Mouse (Mus musculus): Measurements from ENCODE around the gene 2310033P09Rik. TPM values are rescaled to one million over a fixed set of nuclear protein-coding genes. Genes with fewer than 3 reads are reported as not detected.
A peak's percentile ranks its signal among the peaks of the same experiment; 100 is the strongest.

2310033P09Rik gene
- total and polyA plus RNA-seq, 2 experiments from 2014 or later = 6.9 to 27.6 TPM

DNA sequence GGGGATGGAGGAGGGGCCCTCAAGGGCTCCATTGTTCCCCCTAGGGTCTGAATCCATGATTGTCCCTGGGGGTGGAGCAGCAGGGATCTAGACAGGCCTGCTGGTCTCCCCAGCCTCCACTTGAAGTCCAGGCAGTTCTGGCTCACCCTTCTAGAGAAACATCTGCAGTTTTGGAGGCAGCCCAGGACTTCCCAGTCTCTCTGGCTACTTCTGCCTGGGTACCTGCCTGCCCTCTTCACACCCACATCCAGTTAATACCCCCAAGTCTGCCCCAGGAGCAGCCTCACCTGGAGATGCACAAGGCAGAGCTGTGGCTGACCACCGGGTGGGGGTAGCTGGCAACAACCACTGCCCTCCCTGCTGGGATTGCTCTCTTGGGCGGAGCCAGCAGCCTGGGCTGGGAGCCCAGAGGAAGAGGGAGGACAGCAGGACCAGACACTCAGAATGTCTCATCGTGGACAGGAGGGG lies 25.2 kb upstream of the 2310033P09Rik start, which contains the start of gene Gjc2:
Gjc2 (minus strand) TSS at position 350 of the 468 bp plus-strand sequence.
- Histone ChIP-seq H3K27ac (ENCODE audit: low read depth, low read length) (no peak within 1 kb of the TSS), H3K36me3 (ENCODE audit: insufficient read depth) (peaks cover 34% of the 10 kb centered on the region), H3K4me2 (ENCODE audit: low read depth) (no peak within 1 kb of the TSS), H3K9me3 (ENCODE audit: low read length) (no peaks in the 10 kb centered on the region), H3K27me3 (ENCODE audit: insufficient read depth, low read length) (peaks cover 7% of the 10 kb centered on the region), H3K4me3 (ENCODE audit: low read depth, low read length) (no peak within 1 kb of the TSS), H3K4me1 (ENCODE audit: insufficient read depth) (no peaks in the 10 kb centered on the region), H3K9ac (no peak within 1 kb of the TSS)
- TF ChIP-seq CTCF (IDR thresholded peaks at IDR 0.05; ENCODE audit: low read depth) = no peak
- 43% methylated on average over 3 of the region's 3 CpGs for WGBS
- no peak for ATAC-seq
- DNase-seq = no peak

DNA sequence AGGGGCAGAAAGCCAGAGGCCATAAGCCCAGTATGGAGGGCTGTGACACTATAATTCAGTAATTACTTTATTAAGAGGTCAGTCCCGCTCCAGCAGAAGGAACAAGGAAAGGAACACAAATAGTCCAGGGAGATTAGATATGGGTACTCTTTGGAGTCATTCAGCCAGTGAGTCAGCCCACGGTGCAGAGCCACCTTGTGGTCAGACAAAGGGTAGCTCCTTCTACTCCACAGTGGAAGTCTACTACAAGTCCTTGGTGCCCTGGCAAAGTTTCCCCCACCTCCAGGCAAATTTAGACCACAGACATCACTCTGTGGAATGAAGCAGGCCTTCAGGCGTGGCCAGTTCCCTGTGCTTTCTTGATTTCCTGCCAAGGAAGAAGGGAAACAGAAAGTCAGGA lies 24.3 kb upstream of the 2310033P09Rik start:
- no peak overlapping the region for H3K4me3 ChIP-seq (ENCODE audit: low read depth, low read length)
- H3K4me1 ChIP-seq (ENCODE audit: insufficient read depth) = no peaks in the 10 kb centered on the region
- WGBS = 23% methylated on average over 3 of the region's 3 CpGs
- DNase-seq = peak; percentile 64
- H3K27me3 ChIP-seq (ENCODE audit: insufficient read depth, low read length) = no peaks in the 10 kb centered on the region
- peak; percentile 74; the same call in 1 of the 2 replicates for ATAC-seq
- no peak overlapping the region for H3K9ac ChIP-seq
- TF ChIP-seq CTCF (IDR thresholded peaks at IDR 0.05; ENCODE audit: low read depth) = peak; percentile 80
- H3K27ac ChIP-seq (ENCODE audit: low read depth, low read length) = no peak overlapping the region
- no peaks in the 10 kb centered on the region for H3K9me3 ChIP-seq (ENCODE audit: low read length)
- H3K36me3 ChIP-seq (ENCODE audit: insufficient read depth) = peaks cover 34% of the 10 kb centered on the region
- H3K4me2 ChIP-seq (ENCODE audit: low read depth) = no peak overlapping the region

DNA sequence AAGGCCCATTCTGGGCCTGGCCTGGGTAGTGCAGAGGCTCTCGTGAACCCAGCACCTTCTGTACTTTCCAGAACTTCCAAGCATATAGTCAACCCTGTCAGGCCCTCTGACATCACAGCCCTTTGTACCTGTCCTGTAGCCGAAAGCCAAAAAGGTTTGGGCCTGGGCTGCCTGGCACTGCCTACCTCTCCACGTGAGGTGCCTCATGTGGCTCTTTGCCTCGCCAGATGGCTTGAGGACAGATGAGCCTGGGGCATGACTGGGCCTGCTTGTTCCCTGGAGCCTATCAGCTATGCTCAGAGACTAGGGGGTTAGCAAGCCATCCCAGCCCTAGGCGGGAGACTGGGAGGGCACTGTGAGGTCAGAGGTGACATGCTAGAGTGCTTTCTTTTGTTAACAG lies 22.6 kb upstream of the 2310033P09Rik start:
- DNase-seq (no peak), ATAC-seq (no peak)
- Histone ChIP-seq H3K27me3 (ENCODE audit: insufficient read depth, low read length) (no peaks in the 10 kb centered on the region), H3K9me3 (ENCODE audit: low read length) (no peaks in the 10 kb centered on the region), H3K4me3 (ENCODE audit: low read depth, low read length) (no peak overlapping the region), H3K9ac (no peak overlapping the region), H3K4me2 (ENCODE audit: low read depth) (no peak overlapping the region), H3K27ac (ENCODE audit: low read depth, low read length) (no peak overlapping the region), H3K36me3 (ENCODE audit: insufficient read depth) (peaks cover 36% of the 10 kb centered on the region), H3K4me1 (ENCODE audit: insufficient read depth) (no peaks in the 10 kb centered on the region; the same call in 1 of the 2 replicates)
- no peak for TF ChIP-seq CTCF (IDR thresholded peaks at IDR 0.05; ENCODE audit: low read depth)
- 82% methylated on average over 5 of the region's 5 CpGs for WGBS

DNA sequence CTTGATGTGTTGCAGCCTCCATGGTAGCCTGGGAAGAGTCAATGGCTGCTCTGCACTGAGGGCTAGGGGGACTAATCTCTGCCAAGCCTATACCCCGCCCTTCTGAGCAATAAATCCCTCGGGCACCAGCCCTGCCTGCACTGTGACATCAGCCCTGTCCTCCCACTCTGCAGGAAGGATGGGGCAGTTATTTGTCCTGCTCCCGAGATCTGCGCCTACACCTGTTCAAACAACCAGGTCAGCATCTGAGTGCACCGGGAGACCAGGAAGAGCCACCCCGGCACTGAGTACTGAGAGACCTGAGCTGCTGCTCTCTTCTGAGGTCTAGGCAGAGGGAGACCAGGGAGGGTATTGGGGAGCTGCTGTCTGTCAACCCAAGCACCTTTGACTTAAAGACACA lies 20.4 kb upstream of the 2310033P09Rik start:
- ATAC-seq = no peak
- Histone ChIP-seq H3K36me3 (ENCODE audit: insufficient read depth) (peaks cover 36% of the 10 kb centered on the region), H3K4me3 (ENCODE audit: low read depth, low read length) (no peak overlapping the region), H3K9ac (no peak overlapping the region), H3K27me3 (ENCODE audit: insufficient read depth, low read length) (no peaks in the 10 kb centered on the region), H3K27ac (ENCODE audit: low read depth, low read length) (no peak overlapping the region), H3K4me2 (ENCODE audit: low read depth) (no peak overlapping the region), H3K4me1 (ENCODE audit: insufficient read depth) (no peaks in the 10 kb centered on the region; the same call in 1 of the 2 replicates), H3K9me3 (ENCODE audit: low read length) (no peaks in the 10 kb centered on the region)
- TF ChIP-seq CTCF (IDR thresholded peaks at IDR 0.05; ENCODE audit: low read depth) = no peak
- 88% methylated on average over 6 of the region's 6 CpGs for WGBS
- DNase-seq = no peak

DNA sequence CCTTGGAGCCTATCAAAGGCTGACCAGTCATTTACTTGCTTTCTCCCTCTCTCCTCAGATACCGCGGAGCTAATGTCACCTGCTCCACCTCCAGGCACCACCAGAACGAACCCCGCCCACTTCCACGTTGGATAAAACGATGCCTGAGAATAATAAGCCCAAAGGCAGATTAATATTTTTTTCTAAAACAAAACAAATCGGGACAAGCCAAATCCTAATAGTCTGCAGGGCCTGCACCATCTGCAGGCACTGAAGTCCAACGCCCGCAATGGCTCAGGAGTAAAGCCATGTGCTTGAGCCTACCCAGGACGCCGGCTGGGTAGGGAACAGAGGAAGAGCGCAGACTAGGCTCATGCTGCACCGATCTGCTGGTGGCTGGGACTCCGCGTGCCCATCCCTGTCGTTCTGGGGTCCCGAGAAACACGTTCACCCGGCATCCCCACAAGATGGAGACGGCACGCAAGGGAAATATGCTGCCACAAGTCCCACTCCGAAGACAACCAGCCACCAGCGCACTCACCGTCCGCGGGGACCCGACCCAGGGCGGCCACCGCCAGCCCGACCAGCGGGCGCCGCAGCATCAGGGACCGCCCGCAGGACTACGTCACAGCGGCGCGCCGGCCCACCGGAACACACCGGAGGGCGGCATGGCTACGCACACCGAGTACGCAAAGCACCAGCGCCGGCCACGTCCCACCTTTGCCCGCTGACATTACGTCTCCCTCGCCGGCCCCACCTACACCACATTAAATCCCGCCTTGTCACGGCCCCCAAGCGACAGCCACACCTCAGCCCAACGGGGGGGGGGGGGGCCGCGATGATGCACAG lies 16.7 kb upstream of the 2310033P09Rik start:
- peak; percentile 96 for ATAC-seq
- TF ChIP-seq CTCF (IDR thresholded peaks at IDR 0.05; ENCODE audit: low read depth) = peak; percentile 25; the same call in 1 of the 2 replicates
- under 1% methylated on average over 53 of the region's 59 CpGs for WGBS
- Histone ChIP-seq H3K4me1 (ENCODE audit: insufficient read depth) (no peaks in the 10 kb centered on the region; the same call in 1 of the 2 replicates), H3K36me3 (ENCODE audit: insufficient read depth) (0 out of 2 replicates have a peak, but pooled peaks cover 4% of the 10 kb centered on the region), H3K27ac (ENCODE audit: low read depth, low read length) (peak overlapping the region; percentile 87), H3K4me3 (ENCODE audit: low read depth, low read length) (peak overlapping the region; percentile 62), H3K27me3 (ENCODE audit: insufficient read depth, low read length) (no peaks in the 10 kb centered on the region), H3K9ac (peak overlapping the region; percentile 80), H3K4me2 (ENCODE audit: low read depth) (peak overlapping the region; percentile 51), H3K9me3 (ENCODE audit: low read length) (no peaks in the 10 kb centered on the region)
- DNase-seq = peak; percentile 94

DNA sequence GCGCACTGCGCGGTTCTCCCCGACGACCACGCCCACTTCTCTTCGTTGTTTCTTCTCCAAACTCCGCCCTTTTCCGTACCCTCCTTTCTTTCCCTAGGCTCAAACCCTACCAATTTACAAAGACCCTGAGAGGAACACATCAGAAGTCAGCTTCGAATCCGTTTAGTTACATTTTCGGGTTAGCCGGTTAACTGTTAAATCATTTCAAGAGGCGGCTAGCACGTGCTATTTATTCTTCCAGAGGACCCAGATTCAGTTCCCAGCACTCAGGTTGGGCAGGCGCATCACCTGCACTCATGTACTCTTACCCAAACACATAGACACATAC lies 16.1 kb upstream of the 2310033P09Rik start, which contains the start of gene Guk1:
Guk1 (minus strand) TSS at position 154 of the 328 bp plus-strand sequence.
- H3K4me1 ChIP-seq (ENCODE audit: insufficient read depth) = no peaks in the 10 kb centered on the region; the same call in 1 of the 2 replicates
- 5% methylated on average over 16 of the region's 16 CpGs for WGBS
- H3K4me3 ChIP-seq (ENCODE audit: low read depth, low read length) = peak within 1 kb of the TSS; percentile 62
- DNase-seq (no peak), ATAC-seq (0 out of 2 replicates have a peak, but pooled peaks have one; percentile 4)
- no peaks in the 10 kb centered on the region for H3K9me3 ChIP-seq (ENCODE audit: low read length)
- H3K27me3 ChIP-seq (ENCODE audit: insufficient read depth, low read length) = no peaks in the 10 kb centered on the region
- peak within 1 kb of the TSS; percentile 87 for H3K27ac ChIP-seq (ENCODE audit: low read depth, low read length)
- peak within 1 kb of the TSS; percentile 80 for H3K9ac ChIP-seq
- peak within 1 kb of the TSS; percentile 51 for H3K4me2 ChIP-seq (ENCODE audit: low read depth)
- 0 out of 2 replicates have a peak, but pooled peaks cover 2% of the 10 kb centered on the region for H3K36me3 ChIP-seq (ENCODE audit: insufficient read depth)
- no peak for TF ChIP-seq CTCF (IDR thresholded peaks at IDR 0.05; ENCODE audit: low read depth)

DNA sequence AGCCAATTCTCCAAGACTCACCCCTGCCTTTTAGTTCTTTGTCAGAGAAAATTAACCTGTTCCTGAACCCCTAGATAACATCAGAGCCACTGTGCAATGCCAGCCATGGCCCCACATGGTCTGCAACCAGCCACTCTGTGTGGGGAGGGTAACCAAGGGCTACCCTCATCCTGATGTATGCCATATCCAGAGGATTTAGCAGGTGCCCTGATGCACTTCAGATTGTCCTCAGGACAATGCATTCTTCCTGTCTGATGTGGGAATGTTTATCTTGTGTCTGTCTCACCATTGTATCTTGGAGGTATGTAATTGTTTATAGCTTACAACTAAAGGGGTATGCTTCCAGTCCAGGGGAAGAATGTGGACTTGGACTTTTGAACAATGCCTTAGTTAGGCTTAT lies 11.9 kb upstream of the 2310033P09Rik start:
- peaks cover 2% of the 10 kb centered on the region; the same call in 1 of the 2 replicates for H3K4me1 ChIP-seq (ENCODE audit: insufficient read depth)
- H3K9me3 ChIP-seq (ENCODE audit: low read length) = no peaks in the 10 kb centered on the region
- no peak overlapping the region for H3K27ac ChIP-seq (ENCODE audit: low read depth, low read length)
- no peak for ATAC-seq
- H3K4me2 ChIP-seq (ENCODE audit: low read depth) = no peak overlapping the region
- no peak for TF ChIP-seq CTCF (IDR thresholded peaks at IDR 0.05; ENCODE audit: low read depth)
- no peak for DNase-seq
- no peaks in the 10 kb centered on the region for H3K27me3 ChIP-seq (ENCODE audit: insufficient read depth, low read length)
- H3K9ac ChIP-seq = no peak overlapping the region
- no peaks in the 10 kb centered on the region for H3K36me3 ChIP-seq (ENCODE audit: insufficient read depth)
- H3K4me3 ChIP-seq (ENCODE audit: low read depth, low read length) = no peak overlapping the region
